Mouse (Mus musculus) gastrocnemius, postnatal 25 days (tissue): Measurements from ENCODE around the gene Pmf1. TPM values are rescaled to one million over a fixed set of nuclear protein-coding genes. Genes with fewer than 3 reads are reported as not detected.

Source experiments
- DNase-seq: peaks from one replicate; pipeline ENCODE4 v3.0.0; 2022
- microRNA-seq, 2 experiments: library from miRNA; unstranded; fragments of <30 nt; microRNA quantifications; one replicate each; pipeline ENCODE4 v1.2.0; 2021; ENCODE audit warnings: borderline replicate concordance in 2 of 2
- total RNA-seq, 2 experiments: library from RNA; stranded (reverse); gene quantifications; 1 replicate in 1 of 2; 2 replicates in 1 of 2; pipeline ENCODE4 v1.2.3; 2021

Pmf1 gene
- total RNA-seq, 2 experiments from 2014 or later, result 16.9 to 19.0 TPM

DNA sequence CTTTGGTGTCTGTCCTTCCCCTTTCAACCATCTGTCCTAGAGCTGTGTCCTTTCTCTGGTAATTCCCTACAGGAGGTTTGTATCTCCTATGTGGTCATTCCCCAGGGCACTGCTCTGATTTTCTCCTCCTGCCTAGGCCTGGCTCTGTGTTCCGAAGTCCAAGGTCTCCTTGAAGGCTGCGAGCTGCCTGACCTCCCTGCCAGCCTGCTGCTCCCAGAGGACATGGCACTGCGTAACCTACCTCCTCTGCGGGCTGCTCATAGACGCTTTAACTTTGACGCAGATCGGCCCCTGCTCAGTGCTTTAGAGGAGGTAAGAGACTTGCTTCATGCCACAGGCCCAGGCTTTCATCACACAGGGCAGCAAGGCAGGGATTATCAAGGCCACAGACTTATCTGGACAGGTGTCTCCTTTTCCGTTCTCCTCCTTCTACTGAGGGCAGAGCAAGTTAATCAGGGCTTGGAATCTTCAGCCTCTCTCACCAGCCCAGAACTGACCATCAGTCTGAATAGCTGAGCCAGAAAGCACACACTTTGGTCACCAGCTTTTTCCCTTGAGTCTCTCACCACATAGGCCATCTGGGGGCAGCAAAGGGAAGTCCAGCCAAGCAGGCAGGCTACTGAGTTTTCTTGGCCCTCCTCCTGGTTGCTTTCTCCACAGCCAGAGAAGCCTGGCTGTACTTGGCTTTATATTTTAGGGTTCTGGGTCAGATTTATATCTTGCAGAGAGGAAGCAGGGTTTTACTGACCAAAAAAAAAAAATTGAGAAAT is 55.5 kb downstream of the Pmf1 start:
- DNase-seq, result peak; percentile 21

DNA sequence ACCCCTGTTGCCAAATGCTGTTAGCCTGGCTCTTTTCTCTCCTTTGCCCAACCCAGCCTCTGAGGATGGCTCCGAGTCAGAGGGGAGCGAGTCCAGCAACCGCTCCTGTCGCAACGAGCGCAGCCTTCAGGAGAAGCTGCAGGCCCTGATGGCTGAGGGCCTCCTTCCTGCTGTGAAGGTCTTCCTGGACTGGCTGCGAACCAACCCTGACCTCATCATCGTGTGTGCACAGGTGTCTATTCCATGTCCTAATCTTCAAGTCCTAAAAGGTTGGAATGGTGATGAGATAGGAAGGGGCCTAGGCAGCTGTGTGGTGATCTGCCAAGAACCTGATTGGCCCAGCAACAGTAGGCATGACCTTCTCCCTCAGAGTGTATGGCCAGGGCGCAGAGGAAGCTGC is 57.2 kb downstream of the Pmf1 start:
- DNase-seq, result no peak

DNA sequence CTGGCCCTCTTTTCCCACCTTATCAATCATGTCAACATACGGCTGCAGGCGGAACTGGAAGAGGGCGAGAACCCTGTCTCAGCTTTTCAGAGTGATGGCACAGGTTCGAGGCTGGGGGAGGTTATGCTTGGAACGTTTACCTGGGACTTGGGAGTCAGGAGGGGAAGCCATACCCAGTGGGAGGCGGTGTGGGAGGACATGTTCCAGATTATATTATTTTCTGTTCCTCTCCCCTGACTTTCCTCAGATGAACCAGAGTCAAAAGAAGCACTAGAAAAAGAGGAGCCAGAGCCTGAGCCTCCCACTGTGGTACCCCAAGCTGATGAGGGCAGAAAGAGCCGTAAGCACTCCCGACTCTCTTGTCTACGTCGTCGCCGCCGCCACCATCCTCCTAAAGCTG is 59.4 kb downstream of the Pmf1 start:
- no peak for DNase-seq

Small RNA genes lying within 50 kb of the gene (microRNA-seq; reads per million reads assigned to microRNA genes)
- 0 reads per million in 2 experiments for gene Mir7011

Other genes with a start within 250 kb of the Pmf1 start
- not detected for gene Rhbg, start 155.6 kb downstream of the Pmf1 start, total RNA-seq
- under 1 TPM; 0.51 to 0.69 TPM for gene Gm38392, start 123.1 kb downstream of the Pmf1 start, total RNA-seq
- gene Tsacc, start 113.3 kb downstream of the Pmf1 start, total RNA-seq, result 1 to 10 TPM; 5.4 to 5.9 TPM
- 100 to 1,000 TPM; 104 to 115 TPM for gene Cct3, start 113.2 kb downstream of the Pmf1 start, total RNA-seq
- 10 to 100 TPM; 36.2 to 43.9 TPM for gene Glmp, start 85.3 kb downstream of the Pmf1 start, total RNA-seq
- 1 to 10 TPM; 1.7 TPM for gene Tmem79, start 74.2 kb downstream of the Pmf1 start, total RNA-seq
- 10 to 100 TPM; 37.4 to 43.4 TPM for gene Smg5, start 74.1 kb downstream of the Pmf1 start, total RNA-seq
- gene Paqr6, start 45.7 kb downstream of the Pmf1 start, total RNA-seq, result 1 to 10 TPM in 1 of 2 experiments, under 1 TPM in 1; 0.51 to 1.1 TPM
- gene Bglap3, start 37.6 kb downstream of the Pmf1 start, total RNA-seq, result under 1 TPM in 1 of 2 experiments, not detected in 1; 0.54 TPM
- gene Bglap2, start 31.6 kb downstream of the Pmf1 start, total RNA-seq, result not detected
- gene Bglap, start 25.9 kb downstream of the Pmf1 start, total RNA-seq, result 1 to 10 TPM in 1 of 2 experiments, not detected in 1; 1.9 TPM
- 10 to 100 TPM; 14.3 to 14.5 TPM for gene Slc25a44, start 14.8 kb upstream of the Pmf1 start, total RNA-seq
- 1 to 10 TPM; 1.6 to 1.8 TPM for gene Sema4a, start 50.9 kb upstream of the Pmf1 start, total RNA-seq
- gene Lmna, start 99.6 kb upstream of the Pmf1 start, total RNA-seq, result 100 to 1,000 TPM in 1 of 2 experiments, 10 to 100 TPM in 1; 99.2 to 106 TPM
- gene Mex3a, start 122.1 kb upstream of the Pmf1 start, total RNA-seq, result under 1 TPM; 0.24 to 0.33 TPM
- not detected for gene Rab25, start 138.0 kb upstream of the Pmf1 start, total RNA-seq
- 10 to 100 TPM; 76.1 to 81.1 TPM for gene Lamtor2, start 142.7 kb upstream of the Pmf1 start, total RNA-seq
- 10 to 100 TPM; 59.6 to 67.2 TPM for gene Ubqln4, start 143.4 kb upstream of the Pmf1 start, total RNA-seq
- gene Ssr2, start 165.5 kb upstream of the Pmf1 start, total RNA-seq, result 10 to 100 TPM; 52.2 to 63.2 TPM
- gene Arhgef2, start 195.6 kb upstream of the Pmf1 start, total RNA-seq, result 10 to 100 TPM; 28.1 to 33.0 TPM
- gene Rxfp4, start 242.8 kb upstream of the Pmf1 start, total RNA-seq, result not detected